Comparison of ENCODE assay signal across 13 mouse cellular contexts in the genomic region with DNA sequence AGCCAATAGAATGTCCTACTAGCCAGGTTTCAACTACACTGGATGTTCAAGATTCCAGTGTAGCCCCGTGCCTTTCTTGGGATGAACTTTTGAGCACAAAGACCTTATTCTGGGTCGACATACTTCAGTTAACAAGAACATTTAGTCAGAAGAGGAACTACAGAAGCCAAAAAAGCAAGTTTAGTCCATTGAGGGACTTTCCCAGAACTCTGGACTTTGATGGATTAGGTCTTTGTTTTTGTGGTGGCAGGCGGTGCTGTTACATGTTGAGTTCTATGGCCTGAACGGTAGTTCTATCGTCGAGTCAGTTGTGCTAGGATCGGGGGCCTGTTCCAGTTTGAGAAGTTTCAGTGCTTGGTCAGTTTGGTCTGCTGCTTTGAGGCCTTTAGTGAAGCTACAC.
"Had no signal": no experiment of that assay in that cellular context is flagged by ENCODE, and none has a peak within 500 bp of the region (broad histone marks: within the 10 kb centered on the region; RNA-seq: fewer than 3 reads in every experiment).

No protein-coding gene starts in this region.

- ATAC-seq: midbrain, embryonic 16.5 days had no signal

- DNase-seq: lung, embryonic 14.5 days; lung, postnatal 10 days; lung, postnatal 4 days; midbrain, embryonic 14.5 days; retina, postnatal 1 day; right cerebral cortex, adult 18-20 months; right cerebral cortex, postnatal 25 days; right cerebral cortex, postnatal 4 days; spleen, adult 18-20 months; thymus, adult 18-20 months; thymus, postnatal 14 days; thymus, postnatal 36 days had no signal
